Mouse (Mus musculus): ENCODE data around the gene BC048562.

The BC048562 gene

DNA sequence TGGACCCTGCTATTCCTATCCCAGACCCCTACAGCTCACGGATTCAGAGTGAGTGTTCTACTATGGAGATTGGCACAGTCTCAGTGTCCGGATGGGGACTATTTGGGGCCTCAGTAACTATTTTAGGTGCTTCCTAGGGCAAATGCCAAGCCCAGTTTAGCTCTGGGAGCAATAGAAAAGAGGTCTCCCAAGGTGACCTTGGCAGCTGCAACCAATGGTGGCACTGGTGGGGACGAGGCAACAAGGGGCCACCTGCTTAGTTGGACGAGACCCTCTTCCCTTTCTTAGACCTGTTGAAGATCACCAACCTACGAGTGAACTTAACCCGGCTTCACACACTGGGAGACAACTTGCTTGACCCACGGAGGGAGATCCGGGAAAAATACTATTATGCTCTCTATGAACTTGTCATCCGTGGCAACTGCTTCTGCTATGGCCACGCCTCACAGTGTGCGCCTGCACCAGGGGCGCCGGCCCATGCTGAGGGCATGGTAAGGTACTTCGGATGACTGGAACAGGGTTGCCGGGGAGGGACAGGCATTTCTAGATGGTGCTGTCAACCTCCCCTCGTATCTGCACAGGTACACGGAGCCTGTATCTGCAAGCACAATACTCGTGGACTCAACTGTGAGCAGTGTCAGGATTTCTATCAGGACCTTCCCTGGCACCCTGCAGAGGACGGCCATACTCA lies 45.4 kb downstream of the BC048562 start:
- DNase-seq, result no peak

DNA sequence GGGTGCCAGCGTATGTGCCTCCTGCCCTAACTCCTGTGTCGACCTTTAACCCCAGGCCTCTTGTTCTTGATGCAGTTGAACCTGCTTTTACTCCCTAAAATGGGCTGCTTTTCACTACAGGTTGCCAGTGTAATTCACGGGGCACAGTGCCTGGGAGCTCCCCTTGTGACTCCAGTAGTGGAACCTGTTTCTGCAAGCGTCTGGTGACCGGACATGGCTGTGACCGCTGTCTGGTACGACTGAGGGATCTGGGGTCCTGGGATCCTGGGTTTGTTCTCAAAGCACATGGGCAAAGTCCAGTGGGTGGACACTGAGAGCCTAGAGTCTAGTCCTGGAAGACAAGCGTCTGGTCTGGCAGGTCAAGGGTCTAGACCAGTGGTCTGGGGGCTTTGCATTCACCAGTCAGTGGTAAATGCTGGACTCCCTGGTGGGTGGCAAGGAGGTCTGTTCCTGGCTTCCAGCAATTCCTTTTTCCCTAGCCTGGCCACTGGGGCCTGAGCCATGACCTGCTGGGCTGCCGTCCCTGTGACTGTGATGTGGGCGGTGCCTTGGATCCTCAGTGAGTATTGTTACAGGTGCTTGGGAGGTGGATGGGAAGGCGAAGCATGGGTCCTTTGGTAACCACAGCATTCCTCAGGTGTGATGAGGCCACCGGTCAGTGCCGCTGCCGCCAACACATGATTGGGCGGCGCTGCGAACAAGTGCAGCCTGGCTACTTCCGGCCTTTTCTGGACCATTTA lies 46.9 kb downstream of the BC048562 start:
- DNase-seq, result no peak

DNA sequence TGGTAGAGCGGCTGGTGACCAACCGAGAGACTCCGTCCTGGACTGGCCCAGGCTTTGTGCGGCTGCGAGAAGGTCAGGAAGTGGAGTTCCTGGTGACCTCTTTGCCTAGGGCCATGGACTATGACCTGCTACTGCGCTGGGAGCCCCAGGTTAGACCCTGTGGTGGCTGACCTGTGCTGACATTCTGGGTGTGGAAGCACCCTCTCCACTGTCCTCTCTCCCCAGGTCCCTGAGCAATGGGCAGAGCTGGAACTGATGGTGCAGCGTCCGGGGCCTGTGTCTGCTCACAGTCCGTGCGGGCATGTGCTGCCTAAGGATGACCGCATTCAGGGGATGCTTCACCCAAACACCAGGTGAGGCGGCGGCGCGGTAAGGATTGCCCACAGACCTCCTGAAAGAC lies 47.7 kb downstream of the BC048562 start:
- DNase-seq, result no peak

DNA sequence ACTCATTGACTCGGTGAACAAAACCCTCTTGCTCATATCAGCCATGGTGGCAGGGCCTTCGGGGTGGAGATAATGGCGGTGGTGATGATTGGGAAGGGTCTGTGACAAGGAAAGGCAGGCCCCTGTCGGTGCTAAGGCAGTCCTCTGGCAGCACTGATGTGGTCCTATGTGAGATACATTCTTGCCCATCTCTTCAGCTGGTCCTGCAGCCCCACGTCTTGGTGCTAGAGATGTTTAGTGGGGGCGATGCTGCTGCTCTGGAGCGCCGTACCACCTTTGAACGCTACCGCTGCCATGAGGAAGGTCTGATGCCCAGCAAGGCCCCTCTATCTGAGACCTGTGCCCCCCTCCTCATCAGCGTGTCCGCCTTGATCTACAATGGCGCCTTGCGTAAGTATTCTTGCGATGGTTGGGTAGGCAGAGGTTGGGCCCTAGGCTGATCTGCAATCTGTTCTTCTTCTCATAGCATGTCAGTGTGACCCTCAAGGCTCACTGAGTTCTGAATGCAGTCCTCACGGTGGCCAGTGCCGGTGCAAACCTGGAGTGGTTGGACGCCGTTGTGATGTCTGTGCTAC lies 49.1 kb downstream of the BC048562 start:
- DNase-seq, result no peak

DNA sequence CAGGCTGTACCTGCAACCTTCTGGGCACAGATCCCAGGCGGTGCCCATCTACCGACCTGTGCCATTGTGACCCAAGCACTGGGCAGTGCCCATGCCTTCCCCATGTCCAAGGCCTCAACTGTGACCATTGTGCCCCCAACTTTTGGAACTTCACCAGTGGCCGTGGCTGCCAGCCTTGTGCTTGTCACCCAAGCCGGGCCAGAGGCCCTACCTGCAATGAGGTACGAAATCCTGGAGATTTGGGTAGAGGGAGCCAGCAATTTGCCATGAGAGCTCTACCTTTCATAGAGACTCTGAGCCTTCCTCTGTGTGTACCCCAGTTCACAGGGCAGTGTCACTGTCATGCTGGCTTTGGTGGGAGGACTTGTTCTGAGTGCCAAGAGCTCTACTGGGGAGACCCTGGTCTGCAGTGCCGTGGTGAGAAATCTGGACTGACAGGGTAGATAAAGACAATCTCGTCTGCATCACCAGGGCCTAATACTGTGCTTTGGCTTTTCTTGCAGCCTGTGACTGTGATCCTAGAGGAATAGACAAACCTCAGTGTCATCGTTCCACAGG lies 50.8 kb downstream of the BC048562 start:
- DNase-seq, result no peak

DNA sequence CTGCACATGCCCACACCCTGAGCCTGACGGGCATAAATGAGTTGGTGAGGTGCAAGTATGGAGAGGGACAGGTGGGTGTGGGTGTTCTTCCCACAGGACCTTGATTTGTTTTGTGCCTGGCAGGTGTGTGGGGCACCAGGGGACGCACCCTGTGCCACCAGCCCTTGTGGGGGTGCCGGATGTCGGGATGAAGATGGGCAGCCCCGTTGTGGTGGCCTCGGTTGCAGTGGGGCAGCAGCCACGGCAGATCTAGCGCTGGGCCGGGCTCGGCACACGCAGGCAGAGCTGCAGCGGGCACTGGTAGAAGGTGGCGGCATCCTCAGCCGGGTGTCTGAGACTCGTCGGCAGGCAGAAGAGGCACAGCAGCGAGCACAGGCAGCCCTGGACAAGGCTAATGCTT lies 52.1 kb downstream of the BC048562 start:
- peak; percentile 36 for DNase-seq

DNA sequence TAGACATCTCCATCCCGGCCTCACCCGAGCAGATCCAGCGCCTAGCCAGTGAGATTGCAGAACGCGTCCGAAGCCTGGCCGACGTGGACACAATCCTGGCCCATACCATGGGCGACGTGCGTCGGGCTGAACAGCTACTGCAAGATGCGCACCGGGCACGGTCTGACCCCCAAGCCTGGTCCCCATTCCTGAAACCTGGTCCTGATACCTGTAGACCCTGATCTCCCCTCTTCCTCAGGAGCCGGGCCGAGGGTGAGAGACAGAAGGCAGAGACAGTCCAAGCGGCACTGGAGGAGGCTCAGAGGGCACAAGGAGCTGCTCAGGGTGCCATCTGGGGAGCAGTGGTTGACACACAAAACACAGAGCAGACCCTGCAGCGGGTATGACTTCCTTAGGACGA lies 52.9 kb downstream of the BC048562 start:
- peak; percentile 45 for DNase-seq

DNA sequence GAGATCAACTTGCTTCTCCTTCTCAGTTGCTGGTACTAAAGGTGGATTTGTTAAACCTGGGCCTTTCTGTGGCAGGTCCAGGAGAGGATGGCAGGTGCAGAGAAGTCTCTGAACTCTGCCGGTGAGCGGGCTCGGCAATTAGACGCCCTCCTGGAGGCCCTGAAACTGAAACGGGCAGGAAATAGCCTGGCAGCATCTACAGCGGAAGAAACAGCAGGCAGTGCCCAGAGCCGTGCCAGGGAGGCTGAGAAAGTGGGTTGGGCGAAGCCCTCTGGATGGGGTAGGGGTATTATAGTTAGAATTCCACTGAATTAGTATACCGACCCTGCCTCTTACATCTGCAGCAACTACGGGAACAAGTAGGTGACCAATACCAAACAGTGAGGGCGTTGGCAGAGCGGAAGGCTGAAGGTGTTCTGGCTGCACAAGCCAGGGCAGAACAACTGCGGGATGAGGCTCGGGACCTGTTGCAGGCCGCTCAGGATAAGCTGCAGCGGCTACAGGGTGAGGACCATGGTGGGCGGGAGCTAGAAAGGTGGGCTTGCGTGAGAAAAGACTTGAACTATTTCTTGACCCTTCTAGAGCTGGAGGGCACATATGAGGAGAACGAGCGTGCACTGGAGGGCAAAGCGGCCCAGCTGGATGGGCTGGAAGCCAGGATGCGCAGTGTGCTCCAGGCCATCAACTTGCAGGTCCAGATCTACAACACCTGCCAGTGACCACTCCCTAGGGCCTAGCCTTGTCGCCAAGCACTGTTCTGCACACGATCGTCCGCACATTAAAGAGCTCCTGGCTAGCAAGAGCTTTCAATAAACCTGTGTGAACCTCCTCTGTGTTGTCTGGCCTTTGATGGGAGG lies 53.6 kb downstream of the BC048562 start:
- no peak for DNase-seq

DNA sequence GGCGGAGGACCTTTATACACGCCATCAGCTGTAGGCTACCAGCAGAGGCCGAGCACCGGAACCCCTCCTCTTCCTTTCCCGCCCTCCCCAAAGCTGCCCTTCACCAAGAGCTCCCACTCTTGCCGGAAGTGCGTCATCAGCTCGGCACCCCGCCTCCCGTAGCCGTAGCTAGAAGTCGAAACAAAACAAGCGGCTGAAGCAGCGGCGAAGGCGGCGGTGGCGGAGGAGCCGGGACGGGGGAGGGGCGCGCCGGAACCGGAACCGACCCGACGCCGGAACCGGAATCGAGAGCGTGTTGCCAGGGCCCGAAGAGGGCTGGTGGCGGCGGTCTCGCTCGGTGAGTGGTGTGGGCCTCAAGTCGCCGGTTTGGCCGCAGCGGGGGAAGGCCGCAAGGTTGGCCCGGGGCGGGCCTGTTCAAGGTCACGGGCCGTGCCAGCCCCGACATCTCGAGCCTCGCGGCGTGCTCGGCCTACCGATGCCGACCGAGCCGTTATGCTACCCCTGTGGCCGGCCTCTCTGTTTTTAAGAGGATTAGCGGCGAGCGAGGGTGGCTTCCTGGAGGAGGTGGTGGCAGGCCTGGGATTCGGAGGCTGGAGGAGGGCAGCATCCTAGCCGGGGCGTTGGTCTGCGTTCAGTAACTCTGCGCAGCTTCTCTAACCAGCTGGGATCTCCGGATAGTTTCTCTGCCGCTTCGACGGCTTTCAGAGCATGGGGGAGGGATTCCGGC lies 54.4 kb downstream of the BC048562 start, which contains the start of gene Usp19:
Gene Usp19, plus strand, starts transcription at position 44 of the 727 bp plus-strand sequence.
- peak; percentile 98 for DNase-seq

DNA sequence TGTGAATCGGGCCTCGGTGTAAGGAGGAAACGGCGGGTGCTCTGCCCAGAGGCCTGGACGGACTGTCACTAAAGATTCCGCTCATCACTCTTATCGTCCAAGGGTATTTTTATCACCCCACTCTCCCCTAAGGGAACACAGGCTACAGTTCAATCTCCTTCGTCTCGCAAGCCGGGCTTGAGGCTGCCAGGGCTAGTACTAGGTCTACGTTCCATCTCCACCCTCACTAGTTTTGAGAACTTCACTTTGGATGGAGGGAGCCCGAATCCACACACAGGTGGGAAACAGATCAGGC lies 55.0 kb downstream of the BC048562 start:
- DNase-seq, result no peak

DNA sequence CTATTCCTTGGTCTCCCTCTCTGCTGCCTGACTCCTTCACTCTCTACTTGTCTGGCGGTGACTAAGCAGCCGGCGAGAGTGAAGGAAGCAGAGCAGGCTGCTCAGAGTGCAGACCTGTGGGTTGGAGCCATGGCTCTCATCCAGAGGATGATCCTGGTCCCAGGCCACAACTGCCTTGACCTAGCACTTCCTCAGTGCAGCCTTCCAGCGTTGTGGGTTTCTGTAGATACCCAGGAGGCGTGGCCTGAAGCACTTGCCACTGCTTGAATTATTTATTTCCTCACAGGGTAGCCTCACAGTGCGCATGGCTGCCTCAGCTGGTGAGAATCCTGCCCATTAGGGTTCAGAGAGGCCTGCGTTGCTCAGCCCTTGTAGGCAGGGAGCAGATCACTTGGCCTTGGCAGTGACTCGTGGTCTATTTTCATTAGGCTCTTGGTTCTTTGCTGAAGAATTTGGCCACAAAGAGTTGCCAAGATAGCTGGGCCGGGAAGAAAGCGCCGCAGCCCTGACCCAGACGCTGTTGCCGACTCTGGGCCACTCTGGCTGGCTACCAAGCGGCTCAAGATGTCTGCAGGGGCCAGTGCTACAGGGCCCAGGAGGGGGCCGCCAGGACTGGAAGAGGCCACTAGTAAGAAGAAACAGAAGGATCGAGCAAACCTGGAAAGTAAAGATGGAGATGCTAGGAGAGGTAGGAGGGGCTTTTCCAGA lies 55.9 kb downstream of the BC048562 start:
- DNase-seq, result no peak

DNA sequence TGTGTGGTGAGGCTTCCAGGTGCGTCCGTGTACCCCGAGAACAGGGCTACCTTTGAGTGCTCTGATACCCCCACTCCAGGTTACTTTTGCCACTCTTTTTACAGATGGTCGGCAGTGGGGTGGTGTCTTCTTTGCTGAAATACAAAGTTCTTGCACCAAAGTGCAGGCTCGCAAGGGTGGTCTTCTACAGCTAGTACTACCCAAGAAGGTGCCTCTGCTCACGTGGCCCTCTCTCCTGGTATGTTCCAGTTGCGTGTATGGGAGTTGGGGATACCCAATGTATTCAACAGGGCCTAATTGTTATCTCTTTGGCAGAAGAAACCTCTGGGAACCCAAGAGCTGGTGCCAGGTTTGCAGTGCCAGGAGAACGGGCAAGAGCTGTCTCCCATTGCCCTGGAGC lies 57.0 kb downstream of the BC048562 start:
- no peak for DNase-seq

DNA sequence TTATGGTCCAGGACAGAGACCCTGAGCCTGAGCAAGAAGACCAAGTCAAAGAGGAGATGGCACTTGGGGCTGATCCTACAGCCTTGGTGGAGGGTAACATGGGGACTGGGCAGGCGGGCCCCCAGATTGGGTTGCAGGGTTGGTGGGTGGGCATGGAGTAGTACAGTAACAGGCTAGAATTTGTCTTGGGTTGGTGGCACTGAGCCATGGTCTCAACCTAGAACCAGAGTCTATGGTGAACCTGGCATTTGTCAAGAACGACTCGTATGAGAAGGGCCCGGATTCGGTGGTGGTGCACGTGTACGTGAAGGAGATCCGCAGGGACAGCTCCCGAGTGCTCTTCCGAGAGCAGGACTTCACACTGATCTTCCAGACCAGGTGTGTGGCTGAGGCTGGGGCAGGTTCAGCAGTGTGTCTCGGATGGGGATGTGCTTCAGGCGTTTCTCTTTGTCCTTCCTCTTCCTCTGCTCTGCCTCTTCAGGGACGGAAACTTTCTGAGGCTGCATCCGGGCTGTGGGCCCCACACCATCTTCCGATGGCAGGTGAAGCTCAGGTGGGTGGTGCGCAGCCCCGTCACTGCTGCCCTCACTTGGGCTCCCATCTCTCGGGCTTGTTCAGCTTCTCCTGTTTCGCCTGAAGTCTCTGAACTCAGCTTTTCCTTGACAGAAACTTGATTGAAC lies 58.0 kb downstream of the BC048562 start:
- DNase-seq, result no peak

DNA sequence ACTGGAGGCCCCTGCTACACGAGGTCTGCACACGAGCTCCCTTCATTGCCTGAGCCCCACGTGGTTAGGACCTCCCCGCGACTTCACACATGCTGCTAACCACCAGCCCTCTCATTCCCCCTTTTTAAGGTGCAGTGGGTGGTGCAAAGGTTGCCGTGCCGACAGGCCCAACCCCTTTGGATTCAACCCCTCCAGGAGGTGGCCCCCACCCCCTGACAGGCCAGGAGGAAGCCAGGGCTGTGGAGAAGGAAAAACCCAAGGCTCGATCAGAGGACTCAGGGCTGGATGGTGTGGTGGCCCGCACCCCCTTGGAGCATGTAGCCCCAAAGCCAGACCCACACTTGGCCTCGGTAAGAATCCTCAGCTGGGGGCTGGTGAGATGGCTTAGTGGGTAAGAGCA lies 58.6 kb downstream of the BC048562 start:
- DNase-seq, result no peak

Measured in cerebellum, adult 11-12 months (tissue).